Mouse (Mus musculus) stomach, embryonic 15.5 days (tissue): ENCODE results near the gene Man1c1. TPM values are rescaled to one million over a fixed set of nuclear protein-coding genes. Genes with fewer than 3 reads are reported as not detected.

Experiments
- ATAC-seq: fragments of 200-750 bp; cut with Nextera tagmentation; 2 replicates; pipeline ENCODE4 v1.8.0; 2017; ENCODE audit warnings: low read depth, moderate number of reproducible peaks, moderate TSS enrichment; ENCODE audit not compliant: insufficient read depth, low FRiP score
- H3K27ac ChIP-seq: fragments of 300-500 bp; sonication (generic); 2 replicates; pipeline ENCODE4 v1.5.1; 2015; ENCODE audit warnings: mild to moderate bottlenecking, inconsistent platforms
- H3K27me3 ChIP-seq: fragments of 300-500 bp; sonication (generic); replicated peaks from 2 replicates; pipeline ENCODE4 v1.6.1; 2015; ENCODE audit warnings: inconsistent platforms
- H3K36me3 ChIP-seq: fragments of 300-500 bp; sonication (generic); 2 replicates; pipeline ENCODE4 v1.6.1; 2015; ENCODE audit warnings: inconsistent platforms
- H3K4me1 ChIP-seq: fragments of 300-500 bp; sonication (generic); 2 replicates; pipeline ENCODE4 v1.6.1; 2015; ENCODE audit warnings: inconsistent platforms
- H3K4me2 ChIP-seq: fragments of 300-500 bp; sonication (generic); 2 replicates; pipeline ENCODE4 v1.6.1; 2015; ENCODE audit warnings: mild to moderate bottlenecking, inconsistent platforms
- H3K4me3 ChIP-seq: fragments of 300-500 bp; sonication (generic); replicated peaks from 2 replicates; pipeline ENCODE4 v1.5.1; 2015; ENCODE audit warnings: inconsistent platforms
- H3K9ac ChIP-seq: fragments of 300-500 bp; sonication (generic); 2 replicates; pipeline ENCODE4 v1.6.1; 2015; ENCODE audit warnings: inconsistent platforms
- H3K9me3 ChIP-seq: fragments of 300-500 bp; sonication (generic); 2 replicates; pipeline ENCODE4 v1.6.1; 2016; ENCODE audit warnings: inconsistent platforms
- WGBS: fragments of 180-500 bp; shearing (Covaris S2); methylation state at CpG from one replicate; pipeline ENCODE4 v1.1.7; 2015; 5-methylcytosine and 5-hydroxymethylcytosine counted together
- polyA plus RNA-seq: library from polyadenylated mRNA; unstranded; fragments of >200 nt; fragmentation: Nextera tagmentation; extraction: Ambion mirVana; gene quantifications from 2 replicates; pipeline ENCODE4 v1.2.1, GENCODE M21; 2015

Gene Man1c1
- polyA plus RNA-seq, 1 experiment from 2014 or later = 2.5 TPM

DNA sequence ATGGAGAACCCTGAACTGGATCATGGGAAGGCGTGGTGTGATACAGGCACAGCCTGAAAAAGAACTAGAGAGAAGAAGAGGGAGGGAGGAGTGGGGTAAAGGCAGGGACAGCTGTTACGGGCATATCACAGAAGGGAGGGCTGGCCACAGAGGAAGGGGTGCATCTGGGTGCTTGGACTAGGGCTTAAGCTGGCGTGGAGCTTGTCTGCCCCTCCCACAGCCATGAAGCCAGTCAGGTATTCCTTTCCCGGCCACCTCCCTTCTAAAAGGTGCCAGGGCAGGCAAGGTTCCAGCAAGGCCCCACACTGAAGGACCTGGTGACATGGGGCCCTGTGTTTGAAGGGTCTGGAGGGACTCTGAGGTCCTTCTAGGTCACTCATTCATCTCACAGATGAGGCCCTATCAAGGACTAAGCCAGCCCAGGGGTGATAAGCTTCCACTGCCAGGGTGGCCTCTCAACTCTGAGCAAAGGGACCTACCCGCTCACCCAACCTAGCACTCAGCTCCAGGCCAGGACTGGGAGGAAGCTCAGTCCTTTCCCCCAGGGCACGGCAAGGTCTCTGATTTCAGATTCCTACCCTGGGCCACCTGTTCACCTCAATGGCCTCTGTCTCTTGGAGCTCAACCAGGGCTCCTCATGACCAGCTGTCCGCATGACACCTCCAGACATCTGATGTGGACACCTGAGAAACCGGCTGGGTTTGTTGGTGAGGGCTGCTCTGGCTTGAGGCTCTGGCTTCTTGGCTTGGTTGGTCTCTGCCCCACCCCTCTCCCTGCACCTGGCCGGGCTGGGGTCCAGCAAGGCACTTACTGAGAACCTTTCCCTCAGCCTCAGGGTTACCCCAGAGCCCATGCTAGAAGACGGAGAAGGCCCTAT is 107.0 kb downstream of the Man1c1 start:
- no peak overlapping the region for H3K9ac ChIP-seq
- ATAC-seq = no peak
- H3K9me3 ChIP-seq = no peaks in the 10 kb centered on the region
- H3K4me1 ChIP-seq = peaks cover 7% of the 10 kb centered on the region; the same call in 1 of the 2 replicates
- WGBS = 68% methylated on average over 10 of the region's 10 CpGs
- H3K36me3 ChIP-seq = no peaks in the 10 kb centered on the region
- H3K27ac ChIP-seq = no peak overlapping the region
- H3K4me2 ChIP-seq = no peak overlapping the region
- H3K27me3 ChIP-seq = no peaks in the 10 kb centered on the region
- no peak overlapping the region for H3K4me3 ChIP-seq

DNA sequence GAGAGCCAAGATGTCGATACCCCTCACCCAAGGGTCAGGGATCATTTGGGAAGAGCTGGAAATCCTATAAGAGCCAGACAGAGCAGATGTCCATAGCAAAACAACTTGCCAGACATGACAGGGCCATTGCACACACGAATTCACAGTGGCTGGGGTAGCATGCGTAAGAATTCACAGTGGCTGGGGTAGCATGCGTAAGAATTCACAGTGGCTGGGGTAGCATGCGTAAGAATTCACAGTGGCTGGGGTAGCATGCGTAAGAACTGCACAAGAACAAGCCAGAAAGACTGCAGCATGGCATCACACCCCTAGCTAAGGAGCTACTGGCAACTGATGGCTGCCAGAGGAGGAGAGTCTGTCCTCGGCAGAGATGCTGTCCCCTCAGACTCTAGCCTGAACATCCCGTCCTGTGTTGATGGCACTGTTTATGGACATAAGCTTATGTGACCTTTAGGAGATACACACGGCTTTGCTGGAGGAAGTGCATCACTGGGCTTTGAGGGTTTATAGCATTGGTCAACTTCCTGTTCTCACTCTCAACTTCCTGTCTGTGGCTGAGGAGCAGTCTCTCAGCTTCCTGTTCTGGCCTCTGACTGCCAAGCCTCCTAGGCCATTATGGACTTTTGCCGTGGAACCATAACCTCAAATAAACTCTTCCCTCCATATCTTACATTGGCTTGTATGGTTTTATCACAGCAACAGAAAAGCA is 109.2 kb downstream of the Man1c1 start:
- Histone ChIP-seq H3K27me3 (no peaks in the 10 kb centered on the region), H3K27ac (no peak overlapping the region), H3K4me1 (peaks cover 16% of the 10 kb centered on the region), H3K9me3 (no peaks in the 10 kb centered on the region), H3K36me3 (no peaks in the 10 kb centered on the region), H3K9ac (no peak overlapping the region), H3K4me2 (no peak overlapping the region), H3K4me3 (no peak overlapping the region)
- 84% methylated on average over 10 of the region's 10 CpGs for WGBS
- ATAC-seq = no peak

DNA sequence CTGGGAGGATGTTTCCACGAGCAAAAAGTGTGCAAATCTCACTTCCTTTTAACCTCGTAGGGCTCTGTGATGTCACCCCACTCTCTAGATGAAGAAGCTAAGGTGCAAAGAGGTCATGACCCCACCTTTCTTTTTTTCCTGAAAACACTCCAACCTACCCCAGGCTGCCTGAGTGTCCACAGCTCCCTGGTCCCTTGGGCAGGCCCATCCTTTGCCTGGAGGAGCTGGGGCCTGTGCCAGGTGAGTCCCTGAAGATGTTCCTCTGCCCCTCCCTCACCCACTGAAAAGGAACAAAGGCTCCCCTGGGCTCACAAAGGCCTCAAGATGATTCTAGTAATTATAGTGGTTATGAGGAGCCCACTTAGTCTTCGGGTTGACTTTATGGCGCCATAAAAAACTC is 111.6 kb downstream of the Man1c1 start:
- Histone ChIP-seq H3K9ac (no peak overlapping the region), H3K4me1 (peaks cover 17% of the 10 kb centered on the region), H3K27me3 (no peaks in the 10 kb centered on the region), H3K36me3 (no peaks in the 10 kb centered on the region), H3K9me3 (no peaks in the 10 kb centered on the region), H3K27ac (no peak overlapping the region), H3K4me2 (no peak overlapping the region), H3K4me3 (no peak overlapping the region)
- ATAC-seq = no peak
- WGBS = 68% methylated on average over 4 of the region's 4 CpGs

DNA sequence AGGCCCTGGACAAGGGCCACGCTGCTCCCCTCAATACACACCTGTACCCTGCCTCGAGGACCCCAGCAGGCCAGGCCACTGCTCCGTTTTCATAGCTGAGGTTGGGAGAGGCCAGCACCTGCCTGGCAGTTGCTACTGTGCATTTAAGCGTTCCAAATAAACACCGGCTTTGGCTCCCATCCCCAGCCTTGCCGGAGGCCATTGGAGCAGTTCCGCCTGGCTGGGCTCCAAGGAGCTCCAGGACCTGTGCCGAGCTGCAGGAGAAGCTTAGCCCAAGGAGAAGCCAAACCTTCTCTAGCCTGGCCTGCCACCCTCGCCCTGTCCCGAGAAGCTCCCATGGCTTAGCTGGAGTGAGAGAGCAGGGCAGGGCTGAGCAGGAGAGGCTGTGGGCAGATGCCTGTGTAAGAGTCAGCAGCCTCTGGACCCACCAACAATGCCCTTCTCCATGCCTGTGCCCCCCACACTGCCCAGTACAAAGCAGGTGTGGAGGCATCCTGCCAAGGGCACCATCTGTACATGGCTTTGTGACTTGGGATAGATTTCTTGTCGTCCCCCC is 112.5 kb downstream of the Man1c1 start:
- no peaks in the 10 kb centered on the region for H3K36me3 ChIP-seq
- H3K4me2 ChIP-seq = no peak overlapping the region
- no peak overlapping the region for H3K27ac ChIP-seq
- H3K9ac ChIP-seq = no peak overlapping the region
- ATAC-seq = no peak
- no peak overlapping the region for H3K4me3 ChIP-seq
- no peaks in the 10 kb centered on the region for H3K27me3 ChIP-seq
- H3K9me3 ChIP-seq = no peaks in the 10 kb centered on the region
- H3K4me1 ChIP-seq = peaks cover 17% of the 10 kb centered on the region
- WGBS = 46% methylated on average over 11 of the region's 11 CpGs

DNA sequence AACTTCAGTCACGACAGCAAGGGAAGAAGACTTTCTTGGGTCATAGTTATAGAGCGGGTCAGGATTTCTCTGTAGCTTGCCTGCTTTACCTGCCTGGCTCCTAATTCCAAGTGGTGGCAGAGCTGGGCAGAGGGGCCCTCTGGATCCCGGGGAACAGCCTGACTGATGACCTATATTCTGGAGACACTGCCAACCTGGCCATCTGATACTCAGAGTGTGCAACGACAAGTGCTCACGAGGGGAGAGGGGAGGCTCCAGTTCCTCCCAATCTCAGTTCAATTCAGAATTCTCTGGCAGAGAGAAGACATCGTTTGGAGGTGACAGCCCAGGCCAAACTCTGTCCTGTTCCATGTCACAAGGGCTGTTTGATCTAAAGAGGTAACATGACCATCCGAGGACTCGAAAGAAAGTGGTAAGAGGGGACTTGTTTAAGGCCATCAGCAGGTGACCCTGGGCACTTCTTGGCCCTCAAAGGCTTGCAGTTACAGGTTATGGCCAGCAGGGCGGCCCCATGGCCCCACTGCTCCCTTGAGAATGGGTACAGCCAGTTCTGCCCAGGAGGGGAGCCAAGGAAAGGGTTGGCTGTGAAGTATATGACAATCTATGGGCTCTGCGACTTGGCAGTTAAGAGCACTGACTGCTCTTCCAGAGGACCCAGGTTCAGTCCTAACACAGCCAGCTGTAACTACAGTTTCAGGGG is 113.7 kb downstream of the Man1c1 start:
- Histone ChIP-seq H3K4me1 (peaks cover 17% of the 10 kb centered on the region), H3K4me3 (no peak overlapping the region), H3K27ac (no peak overlapping the region), H3K4me2 (no peak overlapping the region), H3K9me3 (no peaks in the 10 kb centered on the region), H3K36me3 (no peaks in the 10 kb centered on the region), H3K9ac (no peak overlapping the region), H3K27me3 (no peaks in the 10 kb centered on the region)
- ATAC-seq = no peak
- 76% methylated on average over 10 of the region's 10 CpGs for WGBS

DNA sequence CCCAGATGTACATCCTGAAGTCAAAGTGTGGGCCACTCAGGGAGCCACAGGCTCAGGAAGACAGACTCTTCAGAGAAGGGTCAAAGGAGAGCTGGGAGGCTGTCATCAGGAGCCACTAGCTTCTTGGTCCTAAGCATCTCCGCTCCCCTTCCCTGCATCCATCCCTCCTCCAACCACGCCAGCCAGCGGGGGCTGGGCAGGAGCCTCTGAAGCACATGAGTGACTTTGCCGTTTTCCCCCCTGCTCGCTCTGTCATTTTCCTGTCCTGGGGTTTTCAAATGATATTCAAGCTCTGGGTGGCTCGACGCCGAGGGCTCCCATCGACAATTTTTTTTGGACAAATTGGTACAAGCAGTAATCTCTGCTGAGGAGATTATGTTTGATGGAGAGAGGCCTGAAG is 114.3 kb downstream of the Man1c1 start:
- Histone ChIP-seq H3K4me2 (no peak overlapping the region), H3K9ac (no peak overlapping the region), H3K4me1 (peaks cover 17% of the 10 kb centered on the region), H3K9me3 (no peaks in the 10 kb centered on the region), H3K27ac (no peak overlapping the region), H3K27me3 (no peaks in the 10 kb centered on the region), H3K36me3 (no peaks in the 10 kb centered on the region), H3K4me3 (no peak overlapping the region)
- no peak for ATAC-seq
- 85% methylated on average over 9 of the region's 9 CpGs for WGBS

DNA sequence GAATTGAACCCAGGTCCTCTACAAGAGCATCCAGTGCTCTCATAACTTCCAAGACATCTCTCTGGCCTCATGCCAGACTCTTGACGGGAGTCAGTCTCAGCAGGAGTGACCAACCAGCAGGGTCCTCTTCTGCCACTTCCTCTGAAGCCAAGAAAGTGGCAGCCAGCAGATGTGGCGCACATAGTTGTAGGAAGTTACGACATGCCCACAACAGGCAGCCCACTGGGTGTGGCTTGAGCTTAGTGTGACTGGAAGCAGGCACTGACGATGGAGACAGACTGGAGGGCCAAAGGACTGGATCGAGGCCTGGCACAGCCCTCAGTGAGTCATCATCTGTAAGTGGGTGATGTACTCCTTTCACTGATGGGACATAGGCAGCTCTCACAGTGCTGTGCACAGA is 115.1 kb downstream of the Man1c1 start:
- Histone ChIP-seq H3K4me2 (no peak overlapping the region), H3K36me3 (no peaks in the 10 kb centered on the region), H3K9ac (no peak overlapping the region), H3K27me3 (no peaks in the 10 kb centered on the region), H3K4me1 (peaks cover 17% of the 10 kb centered on the region), H3K9me3 (no peaks in the 10 kb centered on the region), H3K27ac (no peak overlapping the region), H3K4me3 (no peak overlapping the region)
- 81% methylated on average over 5 of the region's 5 CpGs for WGBS
- no peak for ATAC-seq

DNA sequence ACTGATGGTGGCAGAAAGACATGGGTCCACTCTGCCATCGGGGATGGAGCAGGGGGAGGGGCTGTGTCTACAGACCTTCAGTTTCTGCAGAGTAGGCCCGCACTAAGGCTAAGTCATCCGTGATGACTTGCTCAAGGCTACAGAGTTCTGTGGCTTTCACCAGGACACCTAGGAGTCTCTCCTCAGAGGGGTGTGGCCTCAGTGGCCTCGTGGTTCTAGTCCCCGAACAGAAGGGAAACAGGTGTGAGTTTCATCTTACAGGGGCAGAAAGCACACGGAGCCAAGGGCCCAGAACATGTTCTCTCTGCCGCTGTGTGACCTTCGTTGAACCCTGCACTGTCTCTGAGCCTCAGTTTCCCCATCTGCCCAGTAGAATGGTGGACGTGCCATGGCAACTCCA is 115.8 kb downstream of the Man1c1 start:
- Histone ChIP-seq H3K4me2 (no peak overlapping the region), H3K9me3 (no peaks in the 10 kb centered on the region), H3K27ac (no peak overlapping the region), H3K4me3 (no peak overlapping the region), H3K27me3 (no peaks in the 10 kb centered on the region), H3K4me1 (peaks cover 17% of the 10 kb centered on the region), H3K36me3 (no peaks in the 10 kb centered on the region), H3K9ac (no peak overlapping the region)
- WGBS = 81% methylated on average over 9 of the region's 9 CpGs
- ATAC-seq = no peak

DNA sequence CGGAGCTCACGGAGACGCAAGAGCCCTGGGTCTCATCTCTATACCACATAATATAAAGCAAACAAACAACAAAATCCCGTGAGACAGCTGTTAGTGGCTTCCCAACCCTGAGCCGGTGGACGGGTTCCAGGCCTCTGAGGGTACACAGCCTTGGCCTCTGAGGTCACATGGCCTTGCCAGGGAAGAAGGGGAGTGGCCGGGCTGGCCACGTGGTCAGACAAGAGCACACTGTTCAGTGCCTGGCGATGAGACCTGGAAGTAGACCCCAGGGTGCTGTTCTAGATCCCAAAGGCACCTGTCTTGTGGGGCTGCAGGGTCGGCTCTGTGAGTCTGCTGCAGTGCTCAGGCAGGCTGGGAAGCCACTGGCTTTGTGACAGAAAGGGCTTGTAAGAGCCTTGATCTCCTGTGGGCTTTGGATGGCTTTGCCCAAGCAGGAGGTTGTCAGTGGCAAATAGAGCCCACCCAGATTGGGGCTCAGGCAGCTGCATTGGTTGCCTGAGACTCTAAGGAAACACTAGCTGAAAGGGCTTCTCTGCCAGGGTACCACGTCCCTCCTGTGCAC is 116.4 kb downstream of the Man1c1 start:
- Histone ChIP-seq H3K4me2 (no peak overlapping the region), H3K27ac (no peak overlapping the region), H3K9ac (no peak overlapping the region), H3K9me3 (no peaks in the 10 kb centered on the region), H3K4me1 (peaks cover 17% of the 10 kb centered on the region), H3K36me3 (no peaks in the 10 kb centered on the region), H3K27me3 (no peaks in the 10 kb centered on the region), H3K4me3 (no peak overlapping the region)
- 62% methylated on average over 11 of the region's 11 CpGs for WGBS
- ATAC-seq = no peak

DNA sequence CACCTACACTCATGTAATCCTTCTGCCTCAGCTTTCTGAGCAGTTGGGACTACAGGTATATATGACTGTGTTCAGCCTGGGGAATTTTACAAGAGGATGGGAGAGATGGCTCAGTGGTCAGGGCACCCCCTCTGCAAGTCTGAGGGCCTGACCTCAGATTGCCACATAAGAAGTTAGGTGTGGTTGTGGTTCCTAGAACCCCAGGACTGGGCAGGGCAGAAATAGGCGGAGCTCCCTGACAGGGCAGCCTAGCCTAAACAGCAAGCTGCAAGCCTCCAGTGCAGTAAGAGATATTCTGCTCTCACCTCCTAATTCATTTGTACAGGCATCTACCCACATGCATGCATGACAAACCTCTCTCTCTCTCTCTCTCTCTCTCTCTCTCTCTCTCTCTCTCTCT is 117.5 kb downstream of the Man1c1 start:
- H3K9ac ChIP-seq = no peak overlapping the region
- H3K9me3 ChIP-seq = no peaks in the 10 kb centered on the region
- peaks cover 10% of the 10 kb centered on the region; the same call in 1 of the 2 replicates for H3K4me1 ChIP-seq
- H3K4me3 ChIP-seq = no peak overlapping the region
- 78% methylated on average over 1 of the region's 1 CpGs for WGBS
- no peaks in the 10 kb centered on the region for H3K36me3 ChIP-seq
- H3K27me3 ChIP-seq = no peaks in the 10 kb centered on the region
- no peak overlapping the region for H3K4me2 ChIP-seq
- H3K27ac ChIP-seq = no peak overlapping the region
- ATAC-seq = no peak

DNA sequence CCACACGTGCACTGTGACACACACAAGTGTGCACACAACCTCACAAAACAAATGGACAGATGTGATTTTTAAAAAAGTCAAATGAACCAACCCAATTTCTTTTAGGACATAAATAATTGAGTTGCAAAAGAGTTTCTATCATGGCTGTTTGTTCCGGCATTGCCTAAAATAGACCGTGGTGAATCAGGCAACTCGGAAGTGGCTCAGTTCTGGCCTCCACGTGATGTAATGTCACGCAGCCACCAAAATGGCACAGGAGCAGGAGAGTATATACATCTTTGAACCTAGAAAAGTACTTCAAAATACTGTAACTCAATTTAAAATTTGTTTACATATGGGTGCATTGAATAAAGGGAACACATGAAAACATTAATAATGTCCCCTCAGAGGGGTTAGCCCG is 118.0 kb downstream of the Man1c1 start:
- H3K9me3 ChIP-seq = no peaks in the 10 kb centered on the region
- 81% methylated on average over 7 of the region's 7 CpGs for WGBS
- H3K36me3 ChIP-seq = no peaks in the 10 kb centered on the region
- peaks cover 6% of the 10 kb centered on the region; the same call in 1 of the 2 replicates for H3K4me1 ChIP-seq
- no peak for ATAC-seq
- H3K4me2 ChIP-seq = no peak overlapping the region
- H3K27me3 ChIP-seq = no peaks in the 10 kb centered on the region
- no peak overlapping the region for H3K4me3 ChIP-seq
- no peak overlapping the region for H3K9ac ChIP-seq
- no peak overlapping the region for H3K27ac ChIP-seq
